Mouse (Mus musculus) left cerebral cortex, postnatal 25 days (tissue): ENCODE results near the gene Tsen34. TPM values are rescaled to one million over a fixed set of nuclear protein-coding genes. Genes with fewer than 3 reads are reported as not detected.
"Not testable (repeated sequence)": the region's sequence is repeated elsewhere in the genome, so short reads cannot be mapped to it uniquely, and the experiment has no call there.

Experiments
- DNase-seq, 2 experiments: peaks; one replicate each; pipeline ENCODE4 v3.0.0; 2022; ENCODE audit warnings: low spot score in 2 of 2, mixed read lengths in 1 of 2
- intact Hi-C: fragments of 180-260 bp; cut with DNase I; formaldehyde crosslinking; loops from one replicate; pipeline ENCODE4 v1.15.1; 2025
- microRNA-seq, 2 experiments: library from miRNA; unstranded; fragments of <30 nt; microRNA quantifications; one replicate each; pipeline ENCODE4 v1.2.0; 2022
- total RNA-seq, 2 experiments: library from RNA; stranded (reverse); gene quantifications; 2 replicates each; pipeline ENCODE4 v1.2.3; 2021

Gene Tsen34
- total RNA-seq, 2 experiments from 2014 or later, result 71.6 to 73.4 TPM

GRCm38 (mm10) chr7:3707568-3708413, 15.1 kb downstream of the Tsen34 start:
- intact Hi-C loops, result loop anchor here (5.0 kb wide), 1 partner anchor 720 kb away; no protein-coding TSS in a partner anchor
- DNase-seq, result no peak

DNA sequence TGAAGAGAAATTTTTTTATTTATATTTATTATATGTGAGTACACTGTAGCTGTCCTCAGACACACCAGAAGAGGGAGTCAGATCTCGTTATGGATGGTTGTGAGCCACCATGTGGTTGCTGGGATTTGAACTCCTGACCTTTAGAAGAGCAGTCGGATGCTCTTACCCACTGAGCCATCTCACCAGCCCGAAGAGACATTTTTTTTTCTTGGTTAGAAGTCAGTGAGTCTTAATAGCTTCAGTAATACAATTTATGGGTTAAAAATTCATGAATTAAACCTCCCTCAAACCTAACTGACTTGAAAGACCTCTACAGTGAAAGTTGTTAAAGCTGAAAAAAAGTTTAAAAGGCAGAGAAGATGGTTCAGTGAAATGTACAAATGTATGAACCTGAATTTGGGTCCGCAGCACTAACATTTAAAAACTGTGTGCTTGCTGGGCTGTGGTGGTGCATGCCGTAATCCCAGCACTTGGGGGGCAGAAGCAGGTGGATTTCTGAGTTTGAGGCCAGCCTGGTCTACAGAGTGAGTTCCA, 15.9 kb downstream of the Tsen34 start:
- intact Hi-C loops, result loop anchor here (5.0 kb wide), 1 partner anchor 719 kb away; no protein-coding TSS in a partner anchor
- DNase-seq, result not testable (repeated sequence)

DNA sequence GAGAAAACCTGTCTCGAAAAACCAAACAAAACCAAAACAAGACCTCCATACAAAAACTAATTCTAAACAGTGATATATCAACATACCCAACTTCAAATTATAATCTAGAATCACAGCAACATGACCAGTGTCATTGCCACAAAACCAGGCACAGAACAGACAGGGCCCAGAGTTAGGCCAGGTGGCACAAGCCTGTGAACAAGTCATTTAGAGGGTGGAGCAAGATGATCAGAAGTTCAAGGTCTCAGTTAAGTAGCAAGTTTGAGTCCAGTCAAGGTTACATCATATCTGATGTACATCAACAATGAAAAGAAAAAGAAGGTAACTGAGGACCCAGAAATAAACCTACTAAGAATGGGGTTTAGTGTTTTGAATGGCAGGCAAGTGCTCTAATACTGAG, 16.3 kb downstream of the Tsen34 start:
- intact Hi-C loops, result loop anchor here (5.0 kb wide), 1 partner anchor 718 kb away; no protein-coding TSS in a partner anchor
- no peak for DNase-seq

DNA sequence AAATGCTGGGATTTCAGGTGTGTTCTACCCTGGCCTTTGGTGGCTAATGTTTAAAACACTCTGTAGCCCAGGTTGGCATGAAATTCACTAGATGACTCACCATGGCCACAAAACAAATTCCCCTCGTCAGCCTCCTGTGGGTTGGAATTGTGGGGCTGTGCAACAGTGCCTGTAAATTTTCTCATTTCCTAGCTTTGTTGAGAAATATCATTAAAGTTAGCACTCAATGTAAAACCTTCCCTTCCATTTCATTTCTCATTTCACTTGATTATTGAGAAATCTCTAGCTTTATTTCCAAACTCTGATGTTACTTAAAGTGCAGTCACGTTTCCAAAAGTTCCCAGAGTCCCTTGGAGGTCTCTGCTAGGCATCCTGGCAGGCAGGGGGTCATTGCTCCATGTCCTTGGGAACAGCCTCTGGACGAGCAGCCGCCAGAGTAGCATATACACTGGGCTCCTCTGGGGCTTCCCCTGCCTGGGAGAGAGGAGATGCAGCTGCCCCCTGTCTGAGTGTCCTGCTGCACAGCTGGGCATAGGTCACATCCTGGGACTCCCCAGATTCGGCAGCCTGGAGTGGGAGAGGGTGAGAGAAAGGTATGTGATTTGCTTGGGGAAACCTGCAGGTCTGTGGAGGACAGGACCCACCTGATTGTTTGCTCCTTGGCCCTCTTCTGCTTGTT, 19.7 kb downstream of the Tsen34 start:
- no peak for DNase-seq

DNA sequence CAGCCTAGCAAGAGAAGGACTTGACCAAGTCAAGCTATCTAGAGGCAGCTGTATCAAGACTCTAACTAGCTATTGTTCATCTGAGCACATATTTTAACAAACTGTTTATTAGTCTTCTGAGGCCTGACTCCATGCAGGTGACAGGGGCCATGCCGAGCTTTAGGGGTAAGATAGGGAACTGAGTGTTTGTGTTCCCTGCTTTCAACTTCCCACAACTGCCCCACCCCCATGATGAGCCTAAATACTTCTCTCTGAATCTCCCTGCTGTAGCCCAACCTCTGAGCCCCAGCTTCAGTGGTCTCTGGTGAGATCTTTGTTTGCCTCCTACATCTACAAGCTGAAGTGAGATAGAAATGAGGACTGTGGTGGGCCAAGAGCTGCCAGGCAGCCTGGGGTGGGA, 22.6 kb downstream of the Tsen34 start:
- intact Hi-C loops, result no loop called here
- DNase-seq, result no peak

More for the DNA sequence above, 19.7 kb downstream of the Tsen34 start:
- intact Hi-C loops, result no loop called here

DNA sequence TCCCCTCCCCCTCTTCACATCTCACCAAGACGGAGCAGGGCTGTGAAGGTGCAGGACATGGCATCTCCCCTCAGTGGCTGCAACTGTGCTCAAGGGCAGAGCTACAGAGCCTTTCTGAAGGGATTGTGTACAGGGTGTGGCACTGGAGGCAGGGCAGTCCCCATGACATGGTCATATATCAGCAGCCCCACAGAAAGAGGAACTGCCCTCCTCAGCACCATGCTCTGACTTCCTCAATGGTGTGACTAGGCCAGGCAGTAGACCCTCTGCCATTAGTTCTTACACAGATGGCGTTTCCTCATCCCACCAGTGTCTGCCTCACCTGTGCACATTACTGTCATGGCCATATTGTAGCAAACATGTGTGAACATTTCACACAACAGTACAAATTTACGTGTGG, 27.6 kb downstream of the Tsen34 start, which contains the start of gene Pirb:
Gene Pirb, minus strand, starts transcription at position 124 of the 400 bp plus-strand sequence.
- DNase-seq, intact Hi-C loops: not testable (repeated sequence)

DNA sequence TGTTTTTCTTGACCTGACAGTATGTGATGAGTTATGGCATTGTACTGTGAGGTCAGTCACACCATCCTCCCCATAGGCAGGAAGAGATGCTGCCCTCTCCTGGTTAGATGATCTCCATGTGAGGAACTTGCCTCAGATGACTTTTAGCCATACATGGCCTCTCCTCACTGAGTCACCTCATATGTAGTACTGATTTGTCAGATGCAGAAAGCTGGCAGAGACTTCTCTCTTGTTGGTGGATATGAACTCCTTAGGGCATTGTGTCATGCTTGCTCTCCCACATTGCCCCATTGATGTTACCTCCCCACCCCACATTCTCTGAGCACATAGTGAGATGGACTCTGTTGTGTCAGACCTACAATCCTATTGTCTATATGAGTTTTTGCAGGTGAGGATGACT, 32.8 kb downstream of the Tsen34 start:
- intact Hi-C loops, DNase-seq: not testable (repeated sequence)

- intact Hi-C loops, DNase-seq: not testable (repeated sequence)
These were observed 40.0 kb downstream of the Tsen34 start for GRCm38 (mm10) chr7:3732675-3733074.

Small RNA genes within 50 kb of the gene (microRNA-seq; reads per million reads assigned to microRNA genes)
- gene Mir3572, result 4.0 to 8.1 reads per million in 2 experiments

Other genes starting within 250 kb of the Tsen34 start
- gene Tarm1, start 190.2 kb upstream of the Tsen34 start, total RNA-seq, result not detected
- gene Oscar, start 76.7 kb upstream of the Tsen34 start, total RNA-seq, result 1 to 10 TPM in 1 of 2 experiments, under 1 TPM in 1; 0.66 to 1.1 TPM
- gene Ndufa3, start 75.5 kb upstream of the Tsen34 start, total RNA-seq, result 100 to 1,000 TPM; 542 to 549 TPM
- gene Tfpt, start 62.9 kb upstream of the Tsen34 start, total RNA-seq, result 10 to 100 TPM; 40.6 to 45.0 TPM
- gene Prpf31, start 62.9 kb upstream of the Tsen34 start, total RNA-seq, result 10 to 100 TPM; 45.4 to 46.2 TPM
- 10 to 100 TPM; 53.1 to 58.1 TPM for gene Cnot3, start 47.6 kb upstream of the Tsen34 start, total RNA-seq
- 1 to 10 TPM; 5.0 to 5.7 TPM for gene Leng1, start 27.0 kb upstream of the Tsen34 start, total RNA-seq
- gene Tmc4, start 15.3 kb upstream of the Tsen34 start, total RNA-seq, result 1 to 10 TPM; 6.5 to 7.1 TPM
- gene Mboat7, start 660 bp downstream of the Tsen34 start, total RNA-seq, result 100 to 1,000 TPM; 212 to 220 TPM
- 100 to 1,000 TPM; 322 to 328 TPM for gene Rps9, start 11.1 kb downstream of the Tsen34 start, total RNA-seq
- under 1 TPM; 0.18 to 0.21 TPM for gene Pirb, start 27.5 kb downstream of the Tsen34 start, total RNA-seq
- not detected for gene Gm15448, start 132.8 kb downstream of the Tsen34 start, total RNA-seq
- not detected for gene Pira2, start 152.2 kb downstream of the Tsen34 start, total RNA-seq
- gene Gm14548, start 205.3 kb downstream of the Tsen34 start, total RNA-seq, result not detected
- not detected for gene Lilra6, start 222.6 kb downstream of the Tsen34 start, total RNA-seq